Comparison of ENCODE assay signal across 8 mouse cellular contexts in genomic region chr12:88722691-88723070, GRCm38 (mm10). TPM values are rescaled to one million over a fixed set of nuclear protein-coding genes. Genes with fewer than 3 reads are reported as not detected.
DNase-seq lines count a peak whose midpoint lies in the region; ATAC-seq lines count a peak whose summit lies in the region.

Nrxn3 (plus strand) TSS chr12:88722876.

- 2% methylated on average over 9 of the region's 9 CpGs for WGBS in heart, embryonic 14.5 days
- WGBS in forebrain, embryonic 13.5 days, result 0% methylated on average over 9 of the region's 9 CpGs
- WGBS in limb, embryonic 10.5 days, result 0% methylated on average over 9 of the region's 9 CpGs
- 2% methylated on average over 9 of the region's 9 CpGs for WGBS in neural tube, embryonic 12.5 days

- no peak within 1 kb of the TSS for H3K27ac ChIP-seq in heart, embryonic 14.5 days (replicated peaks in 1 of 2; ENCODE audit: control insufficient read depth in 1 of 2, insufficient read depth in 1 of 2, low read depth in 2 of 2, low read length in 2 of 2)
- peak within 1 kb of the TSS; percentile 63; the same call in 1 of the 2 replicates for H3K27ac ChIP-seq in forebrain, embryonic 13.5 days
- H3K27ac ChIP-seq in limb, embryonic 10.5 days, result no peak within 1 kb of the TSS
- no peak within 1 kb of the TSS for H3K27ac ChIP-seq in neural tube, embryonic 12.5 days

- H3K4me2 ChIP-seq in heart, embryonic 14.5 days (ENCODE audit: low read length), result peak within 1 kb of the TSS; percentile 54
- peak within 1 kb of the TSS; percentile 60 for H3K4me2 ChIP-seq in forebrain, embryonic 13.5 days
- peak within 1 kb of the TSS; percentile 61 for H3K4me2 ChIP-seq in neural tube, embryonic 12.5 days (replicated peaks)

- H3K27me3 ChIP-seq in heart, embryonic 14.5 days (ENCODE audit: control insufficient read depth, insufficient read depth, low read length), result no peaks in the 10 kb centered on the region
- no peaks in the 10 kb centered on the region for H3K27me3 ChIP-seq in forebrain, embryonic 13.5 days
- no peaks in the 10 kb centered on the region for H3K27me3 ChIP-seq in limb, embryonic 10.5 days (ENCODE audit: low read depth, poor library complexity, severe bottlenecking)
- H3K27me3 ChIP-seq in neural tube, embryonic 12.5 days (replicated peaks), result no peaks in the 10 kb centered on the region

- no peak for DNase-seq in heart, adult 9 months (ENCODE audit: low spot score in 2 of 2)
- DNase-seq in kidney, adult 18-20 months, result peak; percentile 4
- peak; percentile 56 for DNase-seq in limb, embryonic 10.5 days (ENCODE audit: low spot score)
- no peak for DNase-seq in thymus, postnatal 4 days

- no peaks in the 10 kb centered on the region for H3K9me3 ChIP-seq in heart, embryonic 14.5 days (ENCODE audit: control insufficient read depth, low read length)
- H3K9me3 ChIP-seq in forebrain, embryonic 13.5 days (replicated peaks), result no peaks in the 10 kb centered on the region
- H3K9me3 ChIP-seq in limb, embryonic 10.5 days (replicated peaks), result no peaks in the 10 kb centered on the region
- H3K9me3 ChIP-seq in neural tube, embryonic 12.5 days, result no peaks in the 10 kb centered on the region

- H3K36me3 ChIP-seq in heart, embryonic 14.5 days (ENCODE audit: control insufficient read depth, insufficient read depth, low read length), result no peaks in the 10 kb centered on the region
- H3K36me3 ChIP-seq in forebrain, embryonic 13.5 days (ENCODE audit: poor library complexity, severe bottlenecking), result no peaks in the 10 kb centered on the region
- H3K36me3 ChIP-seq in limb, embryonic 10.5 days, result no peaks in the 10 kb centered on the region
- no peaks in the 10 kb centered on the region for H3K36me3 ChIP-seq in neural tube, embryonic 12.5 days

- H3K9ac ChIP-seq in heart, embryonic 14.5 days (ENCODE audit: low read length), result no peak within 1 kb of the TSS
- H3K9ac ChIP-seq in forebrain, embryonic 13.5 days, result peak within 1 kb of the TSS; percentile 67
- H3K9ac ChIP-seq in neural tube, embryonic 12.5 days, result peak within 1 kb of the TSS; percentile 57

- peak; percentile 82 for ATAC-seq in heart, embryonic 14.5 days (ENCODE audit: insufficient number of reproducible peaks, insufficient read depth, low FRiP score, low read depth)
- ATAC-seq in forebrain, embryonic 13.5 days, result peak; percentile 98
- ATAC-seq in neural tube, embryonic 12.5 days (ENCODE audit: low FRiP score, low read depth), result peak; percentile 94
- ATAC-seq in erythroblast, adult 5-6 weeks (replicated peaks; ENCODE audit: low FRiP score, poor library complexity, severe bottlenecking), result no peak

- H3K4me1 ChIP-seq in heart, embryonic 14.5 days (ENCODE audit: control insufficient read depth in 2 of 2, insufficient read depth in 2 of 2, low read length in 2 of 2), result no peaks in the 10 kb centered on the region
- H3K4me1 ChIP-seq in forebrain, embryonic 13.5 days, result peaks cover 7% of the 10 kb centered on the region; the same call in 1 of the 2 replicates
- H3K4me1 ChIP-seq in limb, embryonic 10.5 days, result no peaks in the 10 kb centered on the region
- no peaks in the 10 kb centered on the region for H3K4me1 ChIP-seq in neural tube, embryonic 12.5 days

- peak within 1 kb of the TSS; percentile 23 to 27; a peak in 3 of 4 replicates for H3K4me3 ChIP-seq in heart, embryonic 14.5 days (ENCODE audit: control insufficient read depth in 1 of 2, insufficient read depth in 1 of 2, low read depth in 1 of 2, low read length in 2 of 2)
- peak within 1 kb of the TSS; percentile 49 for H3K4me3 ChIP-seq in forebrain, embryonic 13.5 days
- peak within 1 kb of the TSS; percentile 38 for H3K4me3 ChIP-seq in limb, embryonic 10.5 days
- H3K4me3 ChIP-seq in neural tube, embryonic 12.5 days, result peak within 1 kb of the TSS; percentile 39

RNA-seq across cellular contexts. Expression of gene Nrxn3, which starts in this region (rescaled TPM):
- polyA plus RNA-seq in heart, embryonic 14.5 days (2014; fragmentation: Nextera tagmentation; extraction: Ambion mirVana), result 1.7 and 2.2 TPM in 2 replicates
- 79.7 and 82.5 TPM in 2 replicates for polyA plus RNA-seq in forebrain, embryonic 13.5 days (2015; fragmentation: Nextera tagmentation; extraction: Ambion mirVana)
- polyA plus RNA-seq in limb, embryonic 10.5 days (2016; fragmentation: Nextera tagmentation; extraction: Ambion mirVana), result 0.41 and 0.48 TPM in 2 replicates
- 57.5 and 62.0 TPM in 2 replicates for polyA plus RNA-seq in neural tube, embryonic 12.5 days (2016; fragmentation: Nextera tagmentation; extraction: Ambion mirVana)
- total RNA-seq in erythroblast, adult 5-6 weeks (2015; ENCODE audit: low replicate concordance), result not detected in 2 replicates
- total RNA-seq in erythroblast, adult 5-6 weeks (2017; ENCODE audit: low replicate concordance), result not detected in 2 replicates

Comparison
In these comparisons a context has a peak if more than half of its experiments do, and no peak if none do; other contexts are left out.
1. RNA of gene Nrxn3 (polyA plus RNA-seq): 79.7 to 82.5 TPM in forebrain, embryonic 13.5 days and 57.5 to 62.0 TPM in neural tube, embryonic 12.5 days; 1.7 to 2.2 TPM in heart, embryonic 14.5 days and 0.41 to 0.48 TPM in limb, embryonic 10.5 days; every median in the first group is over 10 times any median in the second.
2. Peak in DNase-seq and H3K4me3 ChIP-seq in limb, embryonic 10.5 days; RNA of the gene not detected or under 1 TPM.
3. Peak in every context shown above with its lines, with median percentiles within 50 percentile points of each other: H3K4me2 ChIP-seq and H3K4me3 ChIP-seq.